ENCODE assay signal across 8 mouse cellular contexts in genomic region chr5:64230061-64230466, GRCm38 (mm10).
DNase-seq lines count a peak whose midpoint lies in the region; ATAC-seq lines count a peak whose summit lies in the region.

No protein-coding gene starts in this region.

- intact Hi-C loops in gastrocnemius, postnatal 14 days (cut with DNase I; ENCODE audit: low total_unique reads) = no loop called here
- intact Hi-C loops in left cerebral cortex, postnatal 14 days (cut with DNase I) = no loop called here

- peak; percentile 77 for ATAC-seq in inflammation-experienced regulatory T-cells, adult 6 months
- ATAC-seq in megakaryocyte-erythroid progenitor cell, adult 5-6 weeks (replicated peaks; ENCODE audit: low FRiP score, low TSS enrichment, poor library complexity, severe bottlenecking) = peak; percentile 93

- DNase-seq in adrenal gland, adult 18-20 months (ENCODE audit: low spot score in 2 of 2) = peak; percentile 87 to 90
- peak; percentile 93 for DNase-seq in embryo, embryonic 10 days (ENCODE audit: low spot score)
- DNase-seq in gastrocnemius, postnatal 14 days = peak; percentile 94
- peak; percentile 75 to 76 for DNase-seq in left cerebral cortex, postnatal 14 days (ENCODE audit: low spot score in 2 of 2)
- peak; percentile 76 for DNase-seq in right cerebral cortex, postnatal 14 days
- DNase-seq in urinary bladder, postnatal 36 days (ENCODE audit: low spot score in 2 of 2) = peak; percentile 80 to 91

Comparison
In these comparisons a context has a peak if more than half of its experiments do, and no peak if none do; other contexts are left out.
1. Peak in every context shown above with its lines: DNase-seq and ATAC-seq.